Comparison of ENCODE assay signal across 14 mouse cellular contexts in genomic region chr5:116083081-116083480, GRCm38 (mm10). TPM values are rescaled to one million over a fixed set of nuclear protein-coding genes. Genes with fewer than 3 reads are reported as not detected.
DNase-seq lines count a peak whose midpoint lies in the region; ATAC-seq lines count a peak whose summit lies in the region.
"Had no signal": no experiment of that assay in that cellular context is flagged by ENCODE, and none has a peak within 500 bp of the region (broad histone marks: within the 10 kb centered on the region; RNA-seq: fewer than 3 reads in every experiment).

Gene Tmem233, minus strand, starts transcription at chr5:116083244.

- no peaks in the 10 kb centered on the region for H3K36me3 ChIP-seq in heart, embryonic 13.5 days
- H3K36me3 ChIP-seq: embryonic facial prominence, embryonic 13.5 days; liver, embryonic 15.5 days had no signal

- DNase-seq in heart, postnatal 36 days = no peak
- DNase-seq in 3134 (ENCODE audit: extremely low read depth, insufficient read length, low spot score) = peak; percentile 3
- DNase-seq in embryo, embryonic 9.5 days (ENCODE audit: extremely low spot score) = peak; percentile 9
- peak; percentile 8 for DNase-seq in lung, postnatal 14 days
- no peak for DNase-seq in spleen, adult 12 weeks (ENCODE audit: low spot score)
- DNase-seq in right cerebral cortex, postnatal 25 days = no peak
- DNase-seq: kidney, adult 18-20 months; right cerebral cortex, adult 18-20 months had no signal

- peak within 1 kb of the TSS; percentile 24; the same call in 1 of the 2 replicates for H3K4me2 ChIP-seq in heart, embryonic 13.5 days
- H3K4me2 ChIP-seq: embryonic facial prominence, embryonic 13.5 days; liver, embryonic 15.5 days had no signal

- WGBS in heart, embryonic 13.5 days = 13% methylated on average over 17 of the region's 17 CpGs

- no peak within 1 kb of the TSS for H3K9ac ChIP-seq in heart, embryonic 13.5 days
- H3K9ac ChIP-seq: embryonic facial prominence, embryonic 13.5 days; liver, embryonic 15.5 days had no signal

- ATAC-seq in heart, embryonic 13.5 days (ENCODE audit: extremely low read depth, insufficient number of reproducible peaks, low FRiP score, low TSS enrichment) = no peak
- ATAC-seq: activated CD4-positive, CD25-positive, alpha-beta regulatory T cell, adult 4 months had no signal

- H3K9me3 ChIP-seq in heart, embryonic 13.5 days = no peaks in the 10 kb centered on the region
- H3K9me3 ChIP-seq: embryonic facial prominence, embryonic 13.5 days; liver, embryonic 15.5 days had no signal

- no peak within 1 kb of the TSS for H3K4me3 ChIP-seq in heart, embryonic 13.5 days
- H3K4me3 ChIP-seq: embryonic facial prominence, embryonic 13.5 days; liver, embryonic 15.5 days had no signal

- H3K4me1 ChIP-seq in heart, embryonic 13.5 days = peaks cover 8% of the 10 kb centered on the region; the same call in 1 of the 2 replicates
- H3K4me1 ChIP-seq: liver, embryonic 15.5 days had no signal

- H3K27ac ChIP-seq in heart, embryonic 13.5 days (replicated peaks) = no peak within 1 kb of the TSS
- H3K27ac ChIP-seq: embryonic facial prominence, embryonic 13.5 days; liver, embryonic 15.5 days had no signal

- intact Hi-C loops in heart, postnatal 36 days (cut with DNase I) = no loop called here

- H3K27me3 ChIP-seq in heart, embryonic 13.5 days (replicated peaks) = peaks cover 48% of the 10 kb centered on the region
- H3K27me3 ChIP-seq: CH12.LX had no signal

RNA-seq across cellular contexts. Expression of gene Tmem233, which starts in this region (rescaled TPM):
- 0.05 TPM in 1 of 2 replicates, not detected in the other for polyA plus RNA-seq in heart, embryonic 13.5 days (2015; fragmentation: Nextera tagmentation; extraction: Ambion mirVana)
- total RNA-seq in heart, postnatal 36 days (2021) = not detected
- total RNA-seq: CH12.LX; left cerebral cortex, adult 18-20 months had no signal
- polyA plus RNA-seq: activated CD4-positive, CD25-positive, alpha-beta regulatory T cell, adult 4 months; embryonic facial prominence, embryonic 13.5 days; liver, embryonic 15.5 days had no signal

Comparison
In these comparisons a context has a peak if more than half of its experiments do, and no peak if none do; other contexts are left out.
1. DNase-seq: peak in 3134 (single experiment), embryo, embryonic 9.5 days (single experiment) and lung, postnatal 14 days (single experiment); none in heart, postnatal 36 days (0 of 2), spleen, adult 12 weeks (single experiment) and right cerebral cortex, postnatal 25 days (single experiment).